Mouse (Mus musculus) layer of hippocampus, postnatal 10 days (tissue): ENCODE results near the gene Ttc7b. TPM values are rescaled to one million over a fixed set of nuclear protein-coding genes. Genes with fewer than 3 reads are reported as not detected.

Source experiments
- DNase-seq, 2 experiments: peaks; one replicate each; pipeline ENCODE4 v3.0.0; 2021; ENCODE audit warnings: low spot score in 2 of 2
- total RNA-seq, 2 experiments: library from RNA; stranded (reverse); gene quantifications; 2 replicates each; pipeline ENCODE4 v1.2.3; 2021

The Ttc7b gene
- total RNA-seq, 2 experiments from 2014 or later, result 110 to 121 TPM

DNA sequence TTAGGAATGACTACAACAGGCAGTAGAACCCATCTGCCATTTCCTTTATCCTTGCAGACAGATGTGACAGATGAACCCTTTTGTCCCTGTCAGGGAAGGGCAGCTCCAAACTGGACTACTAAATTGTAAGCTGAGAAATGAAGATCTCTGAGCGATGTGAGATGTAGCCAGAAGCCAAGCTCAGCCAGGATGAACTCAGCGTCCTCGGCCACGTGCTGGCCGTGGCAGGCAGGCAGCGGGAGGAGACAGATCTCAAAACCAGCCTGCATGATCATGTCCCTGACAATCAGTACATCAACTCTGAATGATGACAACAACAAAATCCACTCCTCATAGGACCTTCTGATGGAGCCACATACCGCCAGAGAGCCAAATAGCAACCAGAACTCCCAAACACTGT is 62.9 kb downstream of the Ttc7b start:
- DNase-seq, result no peak

DNA sequence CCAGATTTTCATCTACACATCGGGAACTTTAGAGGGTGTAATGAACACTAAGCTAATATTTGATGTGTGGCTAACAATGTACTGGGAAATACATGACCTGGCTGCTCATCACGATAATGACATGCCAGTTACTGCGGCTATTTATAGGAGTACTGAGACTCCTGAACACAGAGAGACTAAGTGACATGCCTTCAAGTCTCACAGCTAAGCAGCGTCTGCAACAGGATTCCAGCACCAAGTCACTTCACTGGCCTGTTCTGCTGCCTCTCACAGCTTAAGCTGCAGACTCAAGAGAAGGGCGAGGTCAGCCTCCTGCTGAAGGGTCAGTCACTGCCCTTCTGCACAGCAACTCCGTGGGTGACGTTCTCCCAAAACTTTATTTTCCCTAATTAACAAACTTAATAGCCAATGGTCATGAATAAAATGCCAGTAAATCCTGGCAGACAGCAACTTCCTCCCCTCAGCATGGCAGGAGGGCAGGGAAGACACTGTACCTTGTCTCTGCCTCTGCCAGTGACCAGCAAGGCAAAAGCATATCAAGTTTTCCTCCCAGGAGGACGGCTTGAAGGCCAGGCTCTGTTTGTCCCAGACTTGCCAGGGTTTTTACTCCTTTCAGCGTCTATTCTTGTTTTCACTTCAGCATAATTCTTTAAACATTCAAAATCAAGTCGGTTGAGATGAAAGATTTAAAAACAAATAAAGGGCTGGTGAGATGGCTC is 64.2 kb downstream of the Ttc7b start:
- DNase-seq, result no peak

DNA sequence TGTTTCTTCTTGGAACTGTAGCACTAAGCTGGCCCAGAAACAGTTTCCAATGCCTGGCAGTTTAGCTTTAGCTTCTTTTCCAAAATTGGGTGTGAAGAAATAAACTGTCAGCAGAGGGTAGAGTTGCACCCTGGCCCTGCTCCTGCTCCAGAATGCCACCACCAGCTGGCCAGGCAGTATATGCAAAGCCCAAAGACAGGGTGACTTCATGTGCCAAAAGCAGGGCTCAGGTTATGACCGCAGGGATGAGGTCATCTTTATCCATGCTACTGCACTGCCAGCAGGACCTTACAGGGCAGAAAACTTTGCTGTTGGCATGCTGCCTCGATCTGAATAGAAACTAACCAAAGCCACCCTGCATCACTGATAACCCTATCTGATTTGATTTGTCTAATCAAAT is 65.2 kb downstream of the Ttc7b start:
- DNase-seq, result no peak

DNA sequence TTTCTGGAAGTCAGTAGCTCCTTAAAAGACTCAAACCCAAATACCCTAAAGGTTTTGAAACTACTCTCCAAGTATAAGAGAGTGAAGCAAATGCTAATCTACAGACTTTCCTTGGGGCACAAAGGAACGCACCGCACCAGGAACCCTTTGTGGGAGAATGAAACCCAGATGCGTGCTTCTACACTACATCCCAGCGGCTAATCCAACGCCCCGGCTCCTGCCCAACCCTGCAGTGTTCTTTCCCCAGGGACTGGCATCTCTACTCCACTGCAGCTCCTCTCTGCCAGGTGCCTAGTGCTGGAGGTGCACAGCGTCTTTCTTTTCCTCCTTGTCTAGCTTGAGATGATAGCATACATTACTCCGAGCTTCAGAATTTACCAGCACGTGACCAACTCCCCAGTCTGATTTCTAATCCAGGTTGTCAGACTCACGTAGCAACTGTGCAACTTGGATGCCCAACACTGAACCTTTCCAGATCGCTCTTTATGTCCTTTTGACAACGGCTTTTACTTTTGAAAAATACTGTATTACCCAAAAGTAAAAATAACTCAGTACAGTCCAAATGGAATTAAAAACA is 72.8 kb downstream of the Ttc7b start:
- no peak for DNase-seq

DNA sequence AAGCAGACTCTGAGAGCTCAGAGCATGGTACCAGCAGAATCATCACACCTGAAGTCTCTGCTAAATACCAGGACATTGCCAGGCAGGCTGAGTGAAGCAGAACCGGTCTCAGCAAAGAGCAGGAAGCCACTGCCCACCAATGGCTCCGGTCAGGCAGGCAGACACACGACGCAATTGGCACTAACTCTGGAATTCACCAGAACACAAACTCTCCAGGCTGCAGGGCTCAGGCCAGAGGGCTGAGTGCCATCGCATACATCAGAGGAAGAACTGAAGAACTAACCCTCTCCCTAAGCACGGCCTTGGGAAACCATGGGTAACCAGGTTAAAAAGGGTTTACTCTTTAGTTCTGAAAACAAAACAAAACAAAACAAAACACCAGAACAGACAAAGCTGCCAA is 73.5 kb downstream of the Ttc7b start:
- DNase-seq, result no peak

DNA sequence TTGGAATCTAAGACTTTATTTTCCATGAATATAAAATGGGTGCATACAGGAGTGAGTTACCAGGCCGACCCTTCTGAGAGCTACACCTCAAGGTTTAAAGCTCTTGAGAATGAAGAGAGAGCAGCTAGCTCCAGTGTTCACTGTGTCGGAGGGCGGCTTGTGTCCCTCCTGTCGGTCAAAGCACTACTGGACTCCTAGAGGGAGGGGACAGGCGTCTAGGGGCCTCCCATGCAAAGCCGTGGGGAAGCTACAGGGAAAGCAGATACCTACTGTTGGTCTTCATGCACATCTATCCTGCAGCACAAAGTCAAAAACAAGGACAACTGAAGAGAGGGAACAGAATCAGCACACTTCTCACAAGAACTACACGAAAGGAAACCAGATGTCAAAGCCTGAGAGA is 74.9 kb downstream of the Ttc7b start:
- DNase-seq, result no peak

DNA sequence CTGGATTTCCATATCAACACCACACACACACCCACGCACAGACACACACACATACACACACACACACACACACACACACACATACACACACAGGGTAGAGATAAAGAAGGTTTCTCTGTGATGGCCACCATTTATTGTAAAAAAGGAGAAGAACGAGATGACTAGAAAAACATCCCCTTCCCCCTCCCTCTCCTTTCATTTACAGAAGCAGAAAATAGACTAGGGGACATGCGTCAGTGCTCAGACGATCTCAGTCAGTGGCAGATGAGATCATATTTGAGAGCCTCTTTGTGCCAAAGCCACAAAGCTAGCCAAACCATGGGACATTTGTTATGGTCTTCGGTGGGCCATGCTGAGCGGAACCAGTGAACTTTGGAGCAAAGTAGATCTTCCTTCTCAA is 75.4 kb downstream of the Ttc7b start:
- DNase-seq, result no peak

DNA sequence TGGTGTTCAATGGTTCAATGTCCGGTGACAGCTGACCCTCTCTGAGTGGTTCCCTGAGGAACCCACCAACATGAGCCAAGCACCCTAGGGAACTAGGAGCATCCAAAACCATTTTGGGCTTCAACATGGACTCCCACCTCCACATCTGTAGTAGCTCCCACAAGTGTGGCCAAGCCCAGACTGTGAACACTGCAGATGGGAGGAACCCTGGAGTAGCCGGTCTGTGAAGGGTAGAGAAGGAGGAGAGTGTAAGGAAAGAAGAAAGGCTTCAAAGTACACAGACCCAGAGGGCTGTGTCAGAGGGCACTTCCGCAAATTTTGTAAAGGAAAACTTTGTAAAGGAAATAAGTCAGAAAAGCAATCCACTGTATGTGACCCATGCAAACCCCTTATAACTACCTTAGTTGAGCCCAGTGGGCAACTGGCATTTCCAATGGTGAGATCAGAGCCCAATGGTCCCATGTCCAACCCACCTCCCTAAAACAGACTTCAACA is 75.9 kb downstream of the Ttc7b start:
- DNase-seq, result no peak

DNA sequence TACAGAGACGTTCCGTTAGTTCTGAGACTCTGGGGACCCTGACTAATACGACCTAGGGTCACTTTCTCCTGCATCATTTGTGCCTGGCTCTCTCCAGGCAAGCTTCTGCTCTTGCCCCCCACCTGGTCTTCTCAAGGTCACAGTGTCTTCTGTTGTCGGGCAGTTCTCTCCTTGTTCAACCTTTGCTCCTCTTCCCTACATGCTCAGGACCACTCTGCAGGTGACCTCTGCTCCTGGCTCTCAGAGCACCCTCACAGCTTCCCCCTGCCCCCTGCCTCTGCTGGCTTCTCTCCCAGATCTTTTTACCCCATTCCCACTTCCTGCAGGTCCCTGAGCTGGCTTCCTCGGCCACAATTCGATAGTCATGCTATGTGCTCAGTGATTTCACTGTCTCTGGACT is 77.2 kb downstream of the Ttc7b start:
- no peak for DNase-seq

DNA sequence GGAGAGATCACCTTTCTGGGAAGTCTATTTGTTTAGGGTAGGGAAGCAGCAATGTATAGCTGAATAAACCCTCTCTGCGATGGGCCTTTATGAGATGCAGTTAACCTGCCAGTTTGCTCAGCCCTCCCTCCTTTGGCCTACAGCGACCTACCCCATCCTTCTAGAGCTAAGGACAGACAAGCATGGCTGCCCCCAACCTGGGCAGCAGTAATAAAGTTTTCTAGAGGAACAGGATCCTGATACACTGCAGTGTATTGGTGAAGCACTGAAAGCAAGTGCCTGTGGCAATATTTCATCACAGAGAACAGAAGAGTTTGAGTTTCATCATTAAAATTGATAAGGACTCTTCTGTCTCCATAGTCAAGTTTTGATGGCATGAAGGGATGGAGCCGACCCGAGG is 79.0 kb downstream of the Ttc7b start:
- no peak for DNase-seq

DNA sequence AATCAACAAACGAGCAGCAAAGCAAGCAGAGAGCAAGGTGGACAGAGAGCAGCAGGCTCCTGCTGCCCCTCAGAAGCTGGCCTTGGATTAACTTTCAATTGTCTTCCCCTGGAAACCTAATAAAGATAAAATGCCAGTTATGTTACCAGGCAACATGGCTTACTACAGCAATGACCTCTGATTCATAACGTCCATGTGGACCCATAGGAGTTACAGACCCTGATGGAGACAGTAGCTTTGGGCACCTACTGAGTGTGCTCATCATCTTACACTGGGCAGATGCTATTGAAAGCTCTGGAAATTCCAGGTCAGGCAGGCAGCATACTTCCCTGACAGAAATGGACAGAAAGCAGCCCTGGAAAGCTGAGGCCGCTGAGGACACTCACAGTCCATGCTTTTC is 80.7 kb downstream of the Ttc7b start:
- DNase-seq, result no peak

DNA sequence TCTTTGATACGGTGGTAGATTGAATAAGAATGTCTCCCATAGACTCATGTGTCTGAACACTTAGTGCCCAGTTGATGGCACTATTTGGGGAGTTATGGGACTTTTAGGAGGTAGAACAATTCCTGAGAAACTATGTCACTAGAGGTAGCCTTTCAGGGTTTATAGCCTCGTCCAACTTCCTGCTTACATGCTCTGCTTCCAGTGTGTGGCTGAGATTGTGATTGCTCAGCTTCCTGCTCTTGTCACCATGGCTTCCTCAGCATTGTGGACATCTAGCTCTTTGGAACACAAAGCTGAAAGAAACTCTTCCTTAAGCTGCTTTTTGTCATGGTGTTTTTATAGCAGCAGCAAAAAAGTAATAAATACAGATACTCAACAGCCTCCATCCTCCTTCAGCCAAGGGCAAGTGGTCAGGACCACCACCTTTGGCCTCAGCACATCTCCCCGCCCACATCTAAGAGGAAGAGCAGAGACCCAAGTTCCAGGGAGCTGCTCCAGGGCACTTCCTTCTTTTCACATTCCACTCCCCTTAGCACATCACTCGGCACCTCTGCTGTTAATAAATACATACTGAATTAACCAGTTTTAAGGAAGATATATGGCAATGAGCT is 81.4 kb downstream of the Ttc7b start:
- no peak for DNase-seq

DNA sequence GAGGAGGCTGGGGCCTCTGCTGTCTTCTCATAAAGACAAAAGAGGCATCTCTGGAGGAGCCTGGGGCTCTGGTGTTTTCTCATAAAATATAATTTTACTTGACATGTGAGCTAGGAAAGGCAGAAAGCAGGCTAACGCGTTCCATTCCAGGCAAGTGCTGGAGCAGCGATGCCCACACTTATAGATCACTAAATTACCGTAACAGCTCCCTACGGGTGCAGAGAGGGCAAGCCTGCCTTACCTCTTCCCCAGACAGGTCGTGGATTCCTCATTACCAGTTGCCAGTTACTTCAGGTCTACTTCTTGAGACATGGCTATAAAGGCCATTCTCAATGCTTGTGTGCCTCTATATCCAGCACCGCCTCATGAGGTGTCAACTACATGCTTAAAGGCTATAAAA is 82.1 kb downstream of the Ttc7b start:
- DNase-seq, result no peak

DNA sequence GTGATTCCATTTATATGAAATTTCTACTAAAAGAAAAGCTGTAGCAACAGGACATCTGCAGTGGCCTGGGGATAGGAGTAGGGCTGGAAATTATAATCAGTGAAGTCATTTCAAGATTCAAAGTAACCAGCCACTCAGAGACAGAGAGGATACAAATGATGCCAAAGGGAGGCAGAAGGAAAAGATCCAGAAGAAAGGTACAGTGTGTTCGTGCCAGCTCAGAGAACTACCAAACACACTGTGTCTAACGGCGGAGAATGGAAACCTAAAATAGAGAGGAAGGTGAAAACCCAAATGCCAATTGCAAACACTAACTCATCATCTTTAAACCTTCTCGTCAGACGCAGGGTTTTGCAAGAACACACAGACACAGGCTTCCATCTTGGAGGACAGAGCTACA is 82.8 kb downstream of the Ttc7b start:
- DNase-seq, result no peak

DNA sequence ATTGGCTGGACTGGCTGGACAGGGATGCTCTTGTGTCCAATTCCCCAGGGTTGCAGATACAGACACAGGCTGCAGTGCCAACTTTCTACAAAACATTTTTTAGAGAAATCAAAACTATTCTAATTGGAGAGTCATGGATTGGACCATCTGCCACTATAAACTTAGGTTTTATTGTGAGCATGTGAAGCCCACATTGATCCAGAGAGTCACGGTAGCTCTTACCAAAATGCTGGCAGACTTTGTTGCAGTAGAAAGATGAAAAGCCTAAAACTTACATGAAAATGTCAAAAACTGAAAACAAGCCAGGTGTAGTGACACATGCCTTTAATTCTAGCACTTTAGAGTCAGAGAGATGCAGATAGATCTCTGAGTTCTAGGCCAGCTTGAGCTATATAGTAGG is 84.9 kb downstream of the Ttc7b start:
- DNase-seq, result no peak

DNA sequence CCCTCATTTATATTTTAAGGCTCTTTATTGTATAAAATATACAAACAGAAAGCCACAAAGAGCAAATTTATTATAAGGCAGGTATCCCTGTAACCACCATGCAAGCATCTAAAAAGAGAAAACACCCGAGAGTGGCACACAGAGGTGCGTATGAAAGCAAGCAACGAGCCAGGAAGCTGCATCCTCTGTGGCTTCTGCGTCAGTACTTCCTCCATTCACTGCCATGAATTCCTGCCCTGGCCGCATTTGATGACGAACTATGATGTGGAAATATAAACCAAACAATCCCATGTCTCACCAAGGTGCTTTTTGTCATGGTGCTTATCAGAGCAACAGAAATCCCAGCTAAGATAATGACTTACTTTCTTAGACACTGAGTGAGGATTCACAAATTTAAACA is 88.8 kb downstream of the Ttc7b start:
- no peak for DNase-seq

DNA sequence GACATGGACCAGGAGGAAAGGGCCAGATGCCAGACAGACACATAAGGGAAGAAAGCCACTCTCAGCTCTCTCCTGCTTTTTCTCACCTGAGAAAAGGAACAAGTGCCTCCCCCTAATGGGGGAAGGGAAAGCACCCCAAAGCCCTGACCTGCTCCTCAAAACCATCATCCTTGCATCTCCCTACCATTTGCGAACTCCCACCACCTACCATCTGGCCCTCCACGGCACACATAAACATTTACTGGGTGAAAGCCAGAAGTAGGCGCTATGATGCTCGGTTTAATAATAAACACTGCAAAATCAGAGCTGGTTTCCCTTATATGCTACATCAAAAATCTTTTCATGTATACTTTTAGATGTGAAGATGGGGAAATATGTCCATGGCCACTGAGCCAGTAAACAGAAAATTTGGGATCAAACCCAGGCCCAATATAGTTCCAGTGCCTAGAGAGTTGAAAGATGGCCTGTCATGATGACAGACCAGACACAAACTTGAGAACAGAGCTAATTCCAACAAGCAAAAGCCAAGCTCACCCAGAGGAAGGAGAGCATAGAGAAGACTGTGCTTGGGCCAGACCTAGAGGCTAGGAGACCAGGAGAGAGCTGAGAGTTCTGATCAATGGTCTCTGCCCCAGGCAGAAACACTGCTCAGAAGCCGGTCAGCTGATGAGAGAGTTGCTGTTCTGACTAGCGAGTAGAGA is 91.1 kb downstream of the Ttc7b start:
- peak in 1 of 2 experiments; percentile 16 for DNase-seq

DNA sequence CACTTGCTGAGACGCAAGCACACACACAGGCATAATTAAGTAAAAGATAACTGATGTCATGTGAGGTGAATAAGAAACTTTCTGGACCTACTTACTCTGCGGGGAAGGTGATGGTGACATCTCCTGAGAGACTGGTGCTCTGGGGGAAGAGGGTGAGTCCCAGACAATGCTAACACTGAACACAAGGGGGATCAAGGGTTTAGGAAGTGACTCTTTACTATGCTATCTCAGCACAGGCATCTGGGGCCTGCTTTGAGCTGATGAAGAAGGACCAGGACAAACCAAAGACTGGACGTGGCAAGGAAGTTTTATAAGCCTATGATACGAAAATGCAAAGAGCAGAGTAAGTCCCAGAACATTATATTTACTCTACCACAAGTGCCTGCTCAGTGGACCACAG is 92.4 kb downstream of the Ttc7b start:
- no peak for DNase-seq

DNA sequence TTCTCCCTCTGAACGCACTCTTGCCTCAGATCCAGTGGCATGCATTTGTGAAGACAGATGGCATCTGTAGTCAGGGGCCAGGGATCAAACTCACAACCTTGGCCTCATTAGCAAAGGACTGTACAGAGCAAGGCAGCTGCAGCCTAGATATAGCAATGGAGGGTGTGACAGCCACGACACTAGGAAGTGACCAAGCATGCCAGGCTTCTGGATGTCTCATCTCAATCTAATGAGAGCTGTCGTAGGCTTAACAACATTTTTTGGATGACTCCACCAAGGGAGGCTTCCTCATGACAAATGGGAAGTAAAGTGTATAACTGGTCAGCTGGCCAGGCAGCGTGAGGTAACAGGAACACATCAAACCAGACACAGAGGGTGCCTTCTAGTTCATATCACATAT is 94.4 kb downstream of the Ttc7b start:
- no peak for DNase-seq

DNA sequence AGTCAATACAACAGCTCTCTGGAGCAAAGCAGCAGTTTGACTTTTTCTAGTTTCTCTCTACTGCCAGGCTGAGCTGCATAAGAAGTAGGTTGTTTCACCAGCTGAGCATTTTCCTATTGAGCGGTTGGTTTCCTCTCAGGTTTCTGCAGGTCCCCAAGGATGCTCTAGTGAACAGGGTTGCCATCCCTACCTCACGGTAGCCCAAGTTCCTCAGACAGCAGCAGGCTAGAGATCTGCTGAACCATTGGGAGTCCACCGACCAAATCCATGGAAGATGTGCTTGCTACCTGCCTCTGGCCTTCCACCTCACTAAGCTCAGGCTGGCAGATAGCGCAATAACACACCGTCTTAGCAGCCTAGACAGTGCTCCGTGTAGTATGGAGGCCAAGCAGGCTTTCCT is 95.6 kb downstream of the Ttc7b start:
- DNase-seq, result no peak

DNA sequence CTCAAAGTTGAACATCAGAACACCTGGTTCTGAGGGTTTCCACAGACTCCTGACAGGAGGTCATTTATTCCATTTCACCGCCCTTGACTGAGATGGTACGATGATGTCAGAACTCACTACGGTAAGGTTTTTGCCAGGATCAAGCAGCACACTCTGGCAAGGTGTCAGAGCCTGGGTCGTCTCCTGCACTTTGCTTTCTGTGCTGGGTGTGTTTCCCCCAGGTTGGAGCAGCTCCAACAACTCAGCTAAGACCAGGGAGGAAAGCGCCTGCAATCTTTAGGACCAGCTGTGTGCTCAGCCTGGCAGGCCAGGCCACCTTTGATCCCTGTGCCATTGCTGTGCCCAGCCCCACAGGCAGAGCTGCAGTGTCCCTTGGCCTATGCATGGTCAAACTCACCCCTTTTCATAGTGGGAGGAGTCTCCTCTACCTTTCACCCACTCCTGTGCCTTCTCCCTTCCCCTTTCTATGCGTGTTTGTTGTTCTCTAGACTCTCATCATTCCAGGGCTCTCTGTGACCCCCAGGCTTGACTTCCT is 98.3 kb downstream of the Ttc7b start:
- DNase-seq, result no peak

DNA sequence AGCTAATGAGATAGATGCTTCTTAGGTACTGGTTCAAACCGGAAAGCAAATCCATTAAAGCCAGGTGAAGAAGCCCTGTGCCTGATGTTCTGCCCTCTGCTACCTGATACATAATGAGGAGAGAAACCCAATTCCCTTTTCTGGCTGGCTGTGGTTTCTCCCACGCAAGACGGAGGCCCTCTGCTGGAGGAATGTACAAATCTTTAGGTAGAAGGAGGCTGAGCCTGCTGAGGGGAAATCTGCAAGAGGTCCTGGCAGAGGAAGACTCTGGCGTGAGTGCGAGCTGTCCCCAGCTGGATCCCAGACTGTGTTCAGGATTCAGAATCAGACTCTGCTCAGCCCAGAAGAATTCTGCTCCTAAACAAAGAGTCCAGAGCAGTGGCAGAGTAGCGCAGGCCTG is 99.1 kb downstream of the Ttc7b start:
- peak; percentile 49 to 61 for DNase-seq
